Mouse (Mus musculus) forebrain, embryonic 12.5 days (tissue): ENCODE data around the gene Pigx. TPM values are rescaled to one million over a fixed set of nuclear protein-coding genes. Genes with fewer than 3 reads are reported as not detected.
A peak's percentile ranks its signal among the peaks of the same experiment; 100 is the strongest.
"Not testable (repeated sequence)": the region's sequence is repeated elsewhere in the genome, so short reads cannot be mapped to it uniquely, and the experiment has no call there.

ENCODE experiments used
- ATAC-seq: fragments of 200-750 bp; cut with Nextera tagmentation; 2 replicates; pipeline ENCODE4 v1.8.0; 2017; ENCODE audit warnings: moderate TSS enrichment; ENCODE audit not compliant: low FRiP score
- H3K27ac ChIP-seq: fragments of 300-500 bp; sonication (generic); 2 replicates; pipeline ENCODE4 v1.5.1; 2016; ENCODE audit warnings: mild to moderate bottlenecking
- H3K27me3 ChIP-seq: fragments of 300-500 bp; sonication (generic); 2 replicates; pipeline ENCODE4 v1.6.1; 2016; ENCODE audit warnings: mild to moderate bottlenecking
- H3K36me3 ChIP-seq: fragments of 300-500 bp; sonication (generic); replicated peaks from 2 replicates; pipeline ENCODE4 v1.6.1; 2016; ENCODE audit warnings: mild to moderate bottlenecking
- H3K4me1 ChIP-seq: fragments of 300-500 bp; sonication (generic); 2 replicates; pipeline ENCODE4 v1.6.1; 2016
- H3K4me2 ChIP-seq: fragments of 300-500 bp; sonication (generic); 2 replicates; pipeline ENCODE4 v1.6.1; 2016; ENCODE audit warnings: mild to moderate bottlenecking, moderate library complexity
- H3K4me3 ChIP-seq: fragments of 300-500 bp; sonication (generic); replicated peaks from 2 replicates; pipeline ENCODE4 v1.5.1; 2016; ENCODE audit warnings: mild to moderate bottlenecking
- H3K9ac ChIP-seq: fragments of 300-500 bp; sonication (generic); 2 replicates; pipeline ENCODE4 v1.6.1; 2016; ENCODE audit warnings: mild to moderate bottlenecking
- H3K9me3 ChIP-seq: fragments of 300-500 bp; sonication (generic); 2 replicates; pipeline ENCODE4 v1.6.1; 2016
- WGBS: fragments of 180-500 bp; shearing (Covaris S2); methylation state at CpG from one replicate; pipeline ENCODE4 v1.1.7; 2016; 5-methylcytosine and 5-hydroxymethylcytosine counted together
- polyA plus RNA-seq: library from polyadenylated mRNA; unstranded; fragments of >200 nt; fragmentation: Nextera tagmentation; extraction: Ambion mirVana; gene quantifications from 2 replicates; pipeline ENCODE4 v1.2.1, GENCODE M21; 2016

Pigx gene
- polyA plus RNA-seq, 1 experiment from 2014 or later, result 133 TPM

DNA sequence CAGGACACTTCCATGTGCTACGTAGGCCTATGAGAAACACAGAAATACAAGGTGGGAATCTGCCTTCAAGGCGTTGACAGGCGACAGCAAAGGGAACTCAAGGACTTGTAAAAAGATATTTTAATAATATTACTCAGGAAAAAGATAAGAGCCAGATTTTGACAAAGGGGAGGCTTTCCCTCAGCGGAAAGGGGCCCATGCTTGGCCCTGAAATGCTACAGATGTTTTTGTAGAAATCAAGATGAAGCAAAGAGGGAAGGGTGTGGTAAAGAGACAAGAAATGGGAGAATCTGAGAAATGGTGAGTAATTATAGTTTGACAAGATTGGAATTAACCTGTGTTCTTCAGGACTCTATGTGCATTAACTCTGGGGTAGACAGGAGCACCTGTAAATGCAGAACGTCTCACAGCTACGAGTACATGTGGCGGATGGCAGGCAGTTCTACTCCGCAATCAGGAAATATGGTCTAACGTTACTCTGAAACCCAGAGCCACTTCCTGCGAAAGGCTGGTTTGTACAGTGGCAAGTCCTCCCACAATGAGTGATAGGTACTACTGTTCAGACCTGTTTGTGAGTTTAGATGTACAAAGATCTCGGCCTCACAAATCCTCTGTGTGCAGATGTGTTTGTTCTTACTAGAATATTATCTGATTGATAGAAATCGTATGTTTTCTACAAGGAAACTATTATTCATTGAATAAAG, 8.0 kb upstream of the Pigx start:
- no peak overlapping the region for H3K4me3 ChIP-seq
- no peak for ATAC-seq

DNA sequence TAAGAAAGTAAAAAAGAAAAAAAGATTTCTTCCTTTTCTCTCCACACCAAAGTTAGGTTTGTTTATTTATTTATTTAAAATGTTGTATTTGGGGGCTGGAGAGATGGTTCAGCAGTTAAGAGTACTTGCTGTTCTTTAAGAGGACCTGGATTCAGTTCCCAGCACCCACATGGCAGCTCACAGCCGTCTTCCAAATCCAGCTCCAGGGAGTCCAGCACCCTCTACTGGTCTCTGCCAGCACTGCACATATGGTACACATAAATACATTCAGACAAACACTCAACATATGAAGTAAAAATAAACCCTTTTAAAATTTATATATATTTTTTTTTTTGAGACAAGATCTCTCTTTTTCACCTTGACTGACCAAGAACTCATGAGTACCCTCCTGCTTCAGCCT, 6.2 kb upstream of the Pigx start:
- Histone ChIP-seq H3K27me3 (no peaks in the 10 kb centered on the region), H3K4me2 (no peak overlapping the region), H3K9ac (no peak overlapping the region), H3K9me3 (no peaks in the 10 kb centered on the region), H3K36me3 (peaks cover 52% of the 10 kb centered on the region), H3K27ac (no peak overlapping the region), H3K4me1 (no peaks in the 10 kb centered on the region), H3K4me3 (no peak overlapping the region)
- WGBS, result 93% methylated on average over 1 of the region's 1 CpGs
- ATAC-seq, result no peak

More for the DNA sequence above, 8.0 kb upstream of the Pigx start:
- H3K27me3 ChIP-seq, result no peaks in the 10 kb centered on the region
- H3K27ac ChIP-seq, result no peak overlapping the region
- 94% methylated on average over 12 of the region's 12 CpGs for WGBS
- H3K9ac ChIP-seq, result no peak overlapping the region
- H3K4me2 ChIP-seq, result no peak overlapping the region
- peaks cover 45% of the 10 kb centered on the region for H3K36me3 ChIP-seq
- no peaks in the 10 kb centered on the region for H3K4me1 ChIP-seq
- H3K9me3 ChIP-seq, result no peaks in the 10 kb centered on the region

DNA sequence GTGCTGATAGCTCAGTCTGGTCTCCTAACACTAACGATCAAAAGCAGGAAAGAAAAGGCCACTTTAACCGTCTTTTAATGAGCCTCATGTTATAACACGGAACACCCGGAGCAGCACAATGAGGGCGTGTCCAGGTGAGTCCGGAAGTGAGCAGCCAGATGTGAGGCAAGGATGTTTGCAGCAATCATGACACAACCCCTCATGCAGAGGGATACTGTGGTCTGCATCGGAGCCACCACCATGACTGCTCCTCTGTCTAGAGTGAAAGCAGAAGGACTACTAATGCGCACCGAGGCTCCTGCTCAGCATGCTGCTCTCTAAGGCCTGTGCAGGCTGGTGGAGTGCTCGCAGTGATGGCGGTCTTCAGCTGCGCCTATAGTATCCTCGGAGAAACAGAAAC, 2.8 kb upstream of the Pigx start:
- H3K36me3 ChIP-seq, result peaks cover 44% of the 10 kb centered on the region
- H3K9me3 ChIP-seq, result no peaks in the 10 kb centered on the region

DNA sequence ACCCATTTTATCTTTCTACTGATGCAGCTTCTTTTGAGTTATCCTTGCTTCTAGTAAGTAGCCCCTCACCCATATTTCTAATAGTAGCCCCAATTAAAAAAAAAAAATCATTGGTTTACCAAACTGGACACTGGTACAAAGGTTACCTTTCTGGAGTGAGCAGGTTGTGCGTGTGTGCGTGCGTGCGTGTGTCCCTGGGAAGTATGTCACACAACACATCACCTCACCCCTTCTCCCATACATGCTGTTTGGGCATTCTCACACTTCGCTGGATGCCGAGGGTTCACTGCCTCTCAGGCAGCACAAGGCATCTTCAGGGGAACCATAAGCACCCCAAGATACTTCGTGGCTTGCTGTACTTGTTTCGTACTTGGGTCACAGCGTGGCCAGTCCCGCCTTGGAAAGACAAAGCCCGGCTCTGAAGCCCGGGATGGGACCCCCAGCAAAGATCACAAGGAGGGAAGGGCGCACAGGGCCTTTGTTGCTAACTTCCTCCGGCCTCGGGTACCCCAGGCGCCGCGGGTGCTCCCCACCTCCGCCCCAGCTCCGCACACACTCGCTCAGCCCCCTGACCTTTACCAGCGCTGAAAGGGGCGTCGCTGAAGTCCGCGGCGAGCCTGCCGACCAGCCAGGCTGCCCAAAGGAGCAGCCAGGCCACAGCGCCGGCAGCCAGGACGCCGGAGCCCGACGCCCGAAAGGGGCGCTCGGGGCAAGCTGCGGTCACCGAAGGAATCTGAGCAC, 473 bp downstream of the Pigx start:
- WGBS, result under 1% methylated on average over 39 of the region's 39 CpGs
- H3K36me3 ChIP-seq, result peaks cover 35% of the 10 kb centered on the region
- no peaks in the 10 kb centered on the region for H3K27me3 ChIP-seq
- peak overlapping the region; percentile 83 for H3K27ac ChIP-seq
- H3K9me3 ChIP-seq, result no peaks in the 10 kb centered on the region
- peaks cover 15% of the 10 kb centered on the region for H3K4me1 ChIP-seq
- peak; percentile 77 for ATAC-seq
- peak overlapping the region; percentile 80 for H3K4me2 ChIP-seq
- peak overlapping the region; percentile 95 for H3K4me3 ChIP-seq
- H3K9ac ChIP-seq, result peak overlapping the region; percentile 89

More for the DNA sequence above, 2.8 kb upstream of the Pigx start:
- no peak overlapping the region for H3K4me3 ChIP-seq
- no peak overlapping the region for H3K27ac ChIP-seq
- WGBS, result 92% methylated on average over 13 of the region's 13 CpGs
- no peak overlapping the region for H3K9ac ChIP-seq
- no peaks in the 10 kb centered on the region for H3K27me3 ChIP-seq
- no peak for ATAC-seq
- H3K4me2 ChIP-seq, result no peak overlapping the region
- H3K4me1 ChIP-seq, result peaks cover 15% of the 10 kb centered on the region

DNA sequence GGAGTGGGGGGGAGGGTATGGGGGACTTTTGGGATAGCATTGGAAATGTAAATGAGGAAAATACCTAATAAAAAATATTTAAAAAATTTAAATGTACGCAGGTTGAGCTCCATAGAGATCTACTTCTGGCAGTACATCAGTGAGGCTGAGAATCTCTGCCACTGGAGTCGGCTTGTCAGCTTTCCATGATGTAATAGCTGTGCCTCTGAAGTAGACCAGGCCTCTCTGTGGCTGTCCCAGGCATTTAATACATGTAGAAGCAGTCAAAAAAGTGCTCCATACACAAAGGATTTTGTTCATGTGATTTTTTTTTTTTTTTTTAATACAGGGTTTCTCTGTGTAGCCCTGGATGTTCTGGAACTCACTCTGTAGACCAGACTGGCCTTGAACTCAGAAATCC, 1.8 kb downstream of the Pigx start:
- not testable (repeated sequence) for H3K4me2 ChIP-seq, H3K9ac ChIP-seq, ATAC-seq, H3K27ac ChIP-seq, H3K27me3 ChIP-seq, H3K9me3 ChIP-seq, H3K4me3 ChIP-seq
- H3K4me1 ChIP-seq, result peaks cover 15% of the 10 kb centered on the region
- 92% methylated on average over 2 of the region's 2 CpGs for WGBS
- peaks cover 23% of the 10 kb centered on the region for H3K36me3 ChIP-seq

DNA sequence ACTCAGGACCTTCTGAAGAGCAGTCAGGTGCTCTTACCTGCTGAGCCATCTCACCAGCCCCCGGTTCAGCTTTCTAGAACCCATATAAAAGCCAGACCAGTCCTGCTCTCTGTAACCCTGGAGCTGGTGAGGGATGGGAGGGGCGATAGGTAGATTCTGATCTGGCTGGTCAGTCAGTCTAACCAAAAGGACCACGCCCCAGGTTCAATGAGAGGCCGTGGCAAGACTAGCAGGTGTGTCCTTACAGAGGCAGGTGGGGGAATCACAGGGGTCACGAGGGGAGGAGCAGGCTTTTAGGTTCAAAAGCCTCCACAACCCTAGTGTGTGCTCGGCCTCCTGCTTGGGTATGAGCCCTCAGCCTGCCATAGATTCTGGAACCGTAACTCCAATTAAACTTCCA, 8.1 kb downstream of the Pigx start:
- Histone ChIP-seq H3K36me3 (peaks cover 72% of the 10 kb centered on the region), H3K4me2 (no peak overlapping the region), H3K9me3 (no peaks in the 10 kb centered on the region), H3K27ac (no peak overlapping the region), H3K4me1 (no peaks in the 10 kb centered on the region), H3K4me3 (no peak overlapping the region), H3K27me3 (no peaks in the 10 kb centered on the region), H3K9ac (no peak overlapping the region)
- 96% methylated on average over 7 of the region's 7 CpGs for WGBS
- ATAC-seq, result no peak

DNA sequence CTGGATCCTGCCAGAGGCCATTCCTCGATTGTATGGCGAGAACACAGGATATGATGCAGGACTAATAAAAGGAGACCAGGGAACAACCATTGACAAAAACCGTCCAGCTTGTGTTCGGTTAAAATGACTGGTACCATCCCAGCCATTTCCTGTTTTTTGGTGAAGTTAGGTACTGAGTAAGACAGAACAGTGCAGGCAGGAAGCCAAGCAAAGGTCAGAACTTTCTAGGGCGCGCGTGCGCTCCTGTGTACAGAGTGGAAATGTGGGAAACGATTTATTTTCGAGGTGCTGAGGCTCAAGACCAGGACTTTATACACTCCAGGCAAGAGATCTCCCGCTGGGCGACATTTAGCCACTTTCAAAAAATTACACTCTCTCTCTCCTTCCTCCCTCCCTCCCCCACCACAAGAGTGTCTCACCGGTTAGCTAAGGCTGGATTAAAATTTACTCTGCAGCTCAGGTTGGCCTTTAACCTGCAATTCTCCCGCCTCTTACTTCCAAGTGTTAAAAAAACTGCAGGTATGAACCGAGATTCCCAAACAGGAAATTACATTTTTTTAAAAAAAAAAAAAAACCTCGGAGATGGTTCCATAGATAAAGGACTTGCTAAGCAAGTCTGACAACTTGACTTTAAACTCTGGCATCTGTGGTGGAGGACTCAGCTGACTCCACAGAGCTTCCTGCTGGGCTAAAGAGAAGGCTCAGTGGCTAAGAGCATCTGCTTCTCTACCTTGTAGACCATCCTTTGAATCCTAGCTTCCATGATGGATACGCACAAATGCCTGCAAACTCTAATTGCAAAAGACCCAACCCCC, 11.7 kb downstream of the Pigx start:
- Histone ChIP-seq H3K4me1 (no peaks in the 10 kb centered on the region), H3K9ac (no peak overlapping the region), H3K27me3 (no peaks in the 10 kb centered on the region), H3K36me3 (peaks cover 86% of the 10 kb centered on the region), H3K9me3 (no peaks in the 10 kb centered on the region), H3K4me2 (no peak overlapping the region), H3K4me3 (no peak overlapping the region), H3K27ac (no peak overlapping the region)
- no peak for ATAC-seq
- 91% methylated on average over 17 of the region's 17 CpGs for WGBS

DNA sequence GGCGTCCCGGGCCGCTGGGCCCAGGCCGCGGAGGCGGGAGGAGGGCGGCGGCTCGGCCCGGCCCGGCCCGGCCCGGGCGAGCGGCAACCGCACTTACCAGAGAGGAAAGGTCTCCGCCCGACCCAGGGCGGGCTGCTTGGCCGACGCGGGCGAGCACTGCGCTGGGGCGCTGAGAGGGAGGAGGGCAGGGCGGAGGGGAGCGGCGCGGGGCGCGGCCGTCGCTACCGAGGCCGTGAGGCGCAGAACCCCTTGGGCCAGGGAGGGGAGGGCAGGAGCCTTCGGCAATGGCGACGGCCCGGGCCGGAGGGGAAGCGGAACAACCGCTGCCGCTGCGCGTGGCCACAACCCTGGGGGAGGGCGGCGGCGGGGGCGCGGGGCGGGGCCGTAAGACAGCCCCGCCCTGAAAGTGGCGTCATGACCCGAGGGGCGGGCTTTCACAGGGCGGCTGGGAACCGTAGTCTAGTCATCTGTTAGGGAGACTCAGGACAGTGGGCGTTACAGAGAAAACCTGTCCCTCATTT, 20.5 kb downstream of the Pigx start, which contains the start of gene Pak2:
Gene Pak2 (minus strand): TSS at position 352 of the 521 bp plus-strand sequence.
- Histone ChIP-seq H3K9ac (peak within 1 kb of the TSS; percentile 98), H3K36me3 (peaks cover 12% of the 10 kb centered on the region; the same call in 1 of the 2 replicates), H3K4me2 (peak within 1 kb of the TSS; percentile 57), H3K27me3 (no peaks in the 10 kb centered on the region), H3K4me3 (peak within 1 kb of the TSS; percentile 97), H3K27ac (peak within 1 kb of the TSS; percentile 97), H3K9me3 (no peaks in the 10 kb centered on the region), H3K4me1 (peaks cover 18% of the 10 kb centered on the region)
- WGBS, result under 1% methylated on average over 44 of the region's 60 CpGs
- peak; percentile 97 for ATAC-seq

DNA sequence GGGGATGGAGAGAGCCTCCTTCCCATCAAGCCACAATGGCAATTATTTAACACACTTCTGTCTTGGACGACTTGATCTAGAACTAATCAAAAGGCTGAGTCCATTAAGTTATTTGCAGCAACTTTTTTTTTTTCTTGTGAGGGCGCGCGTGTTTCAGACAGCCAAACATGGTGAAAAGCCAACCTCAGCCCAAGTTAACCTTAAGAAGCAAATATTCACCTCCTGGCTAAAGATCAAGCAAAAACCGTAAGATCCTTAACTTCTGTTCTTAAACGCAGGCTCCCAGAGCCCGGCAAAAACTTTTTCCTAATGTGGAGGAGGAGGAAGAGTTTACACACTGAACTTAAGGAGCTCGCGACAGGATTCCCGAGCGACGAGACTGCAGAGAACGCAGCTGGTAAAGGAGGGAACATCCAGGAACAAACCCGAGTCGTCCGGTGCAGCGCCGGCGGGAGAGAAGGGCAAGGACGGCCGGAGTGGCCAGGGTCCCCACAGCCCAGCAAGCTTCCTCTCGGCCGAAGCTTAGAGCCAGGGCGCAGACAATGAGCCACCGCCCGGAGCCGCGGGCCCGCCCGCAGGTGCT, 21.0 kb downstream of the Pigx start:
- Histone ChIP-seq H3K4me3 (peak overlapping the region; percentile 97), H3K9ac (peak overlapping the region; percentile 98), H3K36me3 (peaks cover 9% of the 10 kb centered on the region; the same call in 1 of the 2 replicates), H3K4me2 (peak overlapping the region; percentile 57), H3K27me3 (no peaks in the 10 kb centered on the region), H3K27ac (peak overlapping the region; percentile 97), H3K4me1 (peaks cover 18% of the 10 kb centered on the region), H3K9me3 (no peaks in the 10 kb centered on the region)
- WGBS, result under 1% methylated on average over 25 of the region's 30 CpGs
- no peak for ATAC-seq

DNA sequence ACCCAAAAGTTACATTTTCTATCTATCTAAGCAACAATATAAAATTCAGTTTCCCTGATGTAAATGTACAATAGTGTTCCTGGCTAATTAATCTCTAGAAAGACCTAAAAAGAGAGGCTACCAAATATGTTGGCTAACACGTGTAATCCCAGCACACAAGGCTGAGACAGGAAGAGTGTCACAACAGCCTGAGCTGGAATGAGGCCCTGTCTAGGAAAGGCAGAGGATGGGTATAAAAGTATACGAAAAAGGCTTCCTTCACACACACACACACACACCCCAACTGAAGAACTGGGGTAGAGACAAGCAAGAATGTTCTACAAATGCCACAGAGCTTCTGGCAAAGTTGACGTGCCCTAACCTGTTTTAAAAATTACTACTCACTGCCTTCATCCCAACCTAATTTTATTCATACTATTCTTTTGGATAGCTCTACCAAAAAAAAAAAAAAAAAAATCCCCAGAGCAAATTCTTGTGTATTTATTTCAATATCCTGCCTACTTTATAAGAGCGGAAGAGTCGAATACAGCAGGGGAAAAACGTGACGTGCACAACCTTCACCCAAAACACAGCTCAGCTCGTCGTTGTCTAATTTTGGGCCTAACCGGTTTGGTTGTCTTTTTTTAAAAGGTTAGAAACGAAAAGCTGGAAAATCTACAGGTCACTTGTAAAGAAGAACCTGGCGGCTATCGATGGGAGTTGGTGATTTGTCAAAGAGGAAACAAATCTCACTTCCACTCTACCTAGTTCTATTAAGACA, 21.7 kb downstream of the Pigx start:
- H3K9me3 ChIP-seq, result no peaks in the 10 kb centered on the region
- H3K9ac ChIP-seq, result peak overlapping the region; percentile 98
- 11% methylated on average over 13 of the region's 13 CpGs for WGBS

DNA sequence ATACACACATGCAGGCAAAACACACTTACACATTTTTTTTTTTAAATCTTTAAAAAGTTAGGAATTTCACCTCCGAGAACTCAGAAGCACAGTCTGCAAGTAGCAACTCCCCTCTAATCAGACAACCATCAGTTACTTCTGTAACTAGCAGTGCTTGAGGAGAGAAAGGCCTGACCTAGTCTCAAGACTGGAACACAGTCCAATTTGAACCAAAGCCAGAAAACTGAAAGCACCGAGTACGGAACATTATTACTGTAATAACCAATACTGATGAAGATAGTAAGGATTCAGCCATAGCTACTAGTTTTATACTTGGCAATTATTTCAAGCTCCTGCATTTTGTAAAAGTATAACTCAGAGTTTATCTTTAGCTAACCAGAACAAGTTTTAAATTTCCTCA, 23.1 kb downstream of the Pigx start:
- H3K36me3 ChIP-seq, result no peaks in the 10 kb centered on the region
- H3K4me1 ChIP-seq, result peaks cover 18% of the 10 kb centered on the region
- ATAC-seq, result no peak
- WGBS, result 81% methylated on average over 3 of the region's 3 CpGs
- no peaks in the 10 kb centered on the region for H3K27me3 ChIP-seq
- no peak overlapping the region for H3K4me3 ChIP-seq
- no peak overlapping the region for H3K9ac ChIP-seq
- 0 out of 2 replicates have a peak overlapping the region, but pooled peaks have one; percentile 15 for H3K4me2 ChIP-seq
- no peaks in the 10 kb centered on the region for H3K9me3 ChIP-seq
- H3K27ac ChIP-seq, result no peak overlapping the region

More for the DNA sequence above, 21.7 kb downstream of the Pigx start:
- Histone ChIP-seq H3K27ac (peak overlapping the region; percentile 97; the same call in 1 of the 2 replicates), H3K27me3 (no peaks in the 10 kb centered on the region), H3K4me2 (peak overlapping the region; percentile 57), H3K4me3 (peak overlapping the region; percentile 97), H3K36me3 (0 out of 2 replicates have a peak, but pooled peaks cover 6% of the 10 kb centered on the region), H3K4me1 (peaks cover 18% of the 10 kb centered on the region)
- no peak for ATAC-seq
